Mouse (Mus musculus) urinary bladder, postnatal 10 days (tissue): ENCODE data around the gene Rad51b.

Source experiments
- DNase-seq: peaks from one replicate; pipeline ENCODE4 v3.0.0; 2022; ENCODE audit warnings: low spot score

The Rad51b gene

GRCm38 (mm10) chr12:79732355-79733115 is 435.5 kb downstream of the Rad51b start:
- DNase-seq = no peak

DNA sequence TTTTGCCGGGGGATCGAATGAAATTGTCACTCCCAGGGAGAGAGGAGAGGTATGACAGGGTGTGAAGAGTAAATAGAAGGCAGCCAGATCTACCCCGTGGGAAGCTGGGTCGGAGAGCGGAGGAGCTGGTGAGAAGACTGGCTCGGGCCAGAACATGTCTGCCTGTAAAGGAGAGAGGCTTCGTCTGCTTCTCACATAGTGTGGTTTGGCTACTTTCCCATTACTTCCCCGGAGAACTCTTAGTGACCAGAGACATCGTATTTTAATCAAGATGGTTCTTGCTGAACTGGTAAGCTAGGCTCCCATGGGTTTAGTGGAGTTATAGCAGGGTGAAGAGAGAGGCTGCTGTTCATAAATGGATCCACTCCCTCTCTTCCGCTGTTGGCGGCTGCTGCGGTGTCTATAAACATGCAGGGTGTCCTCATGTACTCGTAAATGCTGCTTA is 438.3 kb downstream of the Rad51b start:
- DNase-seq = no peak

DNA sequence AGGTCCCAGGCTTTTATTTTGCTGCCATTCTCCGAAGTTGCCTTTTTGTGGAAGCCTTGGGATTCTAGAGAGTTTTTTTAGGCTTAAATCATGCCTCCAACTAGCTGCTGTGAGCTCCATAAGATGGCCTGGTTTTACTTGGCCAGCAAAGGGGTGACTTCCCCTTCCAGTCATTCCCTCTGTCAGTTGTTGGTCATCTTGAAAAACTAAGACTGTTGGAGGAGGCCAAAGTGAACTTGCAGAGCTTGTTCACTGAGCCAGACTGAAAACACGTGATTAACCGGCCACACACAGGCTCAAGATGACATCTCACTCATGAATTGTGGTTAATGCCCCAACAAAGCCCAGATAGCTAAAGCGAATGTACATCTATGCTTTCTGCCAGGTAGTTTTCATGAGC is 438.8 kb downstream of the Rad51b start:
- no peak for DNase-seq

GRCm38 (mm10) chr12:79738700-79739099 is 441.6 kb downstream of the Rad51b start:
- DNase-seq = no peak

- no peak for DNase-seq
These were observed 443.0 kb downstream of the Rad51b start for GRCm38 (mm10) chr12:79739918-79740639.

DNA sequence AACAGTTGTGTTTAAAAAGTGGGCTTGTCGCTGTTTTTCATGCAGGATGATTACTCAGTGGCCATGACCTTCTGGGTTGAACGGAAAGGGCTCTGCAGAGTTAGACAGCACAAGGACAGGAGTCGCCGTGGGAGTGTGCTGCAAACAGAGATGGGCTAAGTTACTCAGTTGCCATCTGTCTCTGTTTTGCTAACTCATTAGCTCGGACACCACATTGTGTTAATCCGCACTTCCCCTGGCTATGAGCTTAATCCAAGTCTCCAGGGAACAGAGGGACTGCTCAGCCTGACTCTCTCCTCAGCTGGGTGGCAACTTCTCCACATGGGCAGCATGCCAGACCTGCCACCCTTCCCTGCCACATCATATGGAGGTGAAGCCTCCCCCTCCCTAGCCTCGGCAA is 445.1 kb downstream of the Rad51b start:
- no peak for DNase-seq

DNA sequence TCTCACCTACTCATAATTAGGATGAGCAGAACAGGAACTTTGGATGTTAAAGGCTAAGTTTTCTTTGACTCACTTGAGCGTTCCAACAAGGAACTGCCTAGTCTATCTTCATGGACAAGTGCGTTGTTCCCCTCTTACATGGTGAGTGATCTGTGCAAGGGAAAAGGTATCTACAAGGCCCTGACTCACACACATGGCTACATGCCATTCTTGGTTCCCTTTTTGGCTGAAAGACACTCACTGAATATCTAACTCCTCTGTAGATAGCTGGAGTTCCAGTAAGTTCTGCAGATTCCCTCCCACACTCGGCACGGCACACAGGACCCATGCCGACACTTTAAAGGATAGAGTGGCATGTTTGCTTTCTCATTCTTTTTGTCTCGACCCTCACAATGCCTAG is 447.0 kb downstream of the Rad51b start:
- no peak for DNase-seq

DNA sequence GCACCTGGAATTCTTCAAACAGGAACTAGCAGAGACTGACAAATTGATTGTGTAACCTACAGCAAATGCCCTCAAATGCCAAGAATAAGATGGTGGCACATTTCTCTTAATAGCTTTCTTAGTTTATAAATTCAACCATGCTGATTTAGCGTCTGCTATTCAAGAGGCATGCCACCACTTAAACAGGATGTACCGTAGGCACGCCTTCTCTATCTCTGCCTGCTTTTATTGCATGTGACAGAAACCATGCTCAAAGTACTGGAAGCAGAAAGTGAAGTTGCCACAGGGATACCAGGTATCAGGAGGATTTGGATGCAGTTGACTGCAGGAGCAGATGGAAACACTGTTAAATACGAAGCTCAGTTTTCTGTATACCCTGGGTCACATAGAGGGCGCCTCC is 448.1 kb downstream of the Rad51b start:
- no peak for DNase-seq

- no peak for DNase-seq
These were observed 448.9 kb downstream of the Rad51b start for GRCm38 (mm10) chr12:79745845-79746510.

DNA sequence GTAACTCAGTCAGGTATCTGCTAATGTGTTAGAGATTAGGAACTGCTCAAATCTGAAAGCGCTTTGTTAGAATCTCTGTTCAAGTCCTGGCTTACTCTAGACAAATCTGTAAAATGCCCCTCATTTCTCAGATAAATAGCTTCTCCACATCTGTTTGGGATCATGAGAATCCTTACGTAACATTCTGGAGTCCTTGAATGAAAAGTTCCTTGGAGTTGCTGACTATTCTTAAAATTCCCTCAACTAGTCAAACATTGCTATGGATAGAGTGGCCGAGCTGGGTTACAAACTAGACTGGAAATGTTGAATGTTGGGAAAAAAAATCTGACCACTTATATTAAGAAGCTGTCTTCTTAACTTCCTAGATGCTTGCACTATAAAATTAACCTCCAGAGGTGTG is 450.5 kb downstream of the Rad51b start:
- no peak for DNase-seq

- no peak for DNase-seq
These were observed 451.8 kb downstream of the Rad51b start for GRCm38 (mm10) chr12:79748862-79749261.

GRCm38 (mm10) chr12:79750253-79751125 is 453.4 kb downstream of the Rad51b start:
- no peak for DNase-seq

- DNase-seq = no peak
These were observed 454.7 kb downstream of the Rad51b start for GRCm38 (mm10) chr12:79751781-79752180.

- no peak for DNase-seq
These were observed 455.1 kb downstream of the Rad51b start for GRCm38 (mm10) chr12:79752189-79752588.

DNA sequence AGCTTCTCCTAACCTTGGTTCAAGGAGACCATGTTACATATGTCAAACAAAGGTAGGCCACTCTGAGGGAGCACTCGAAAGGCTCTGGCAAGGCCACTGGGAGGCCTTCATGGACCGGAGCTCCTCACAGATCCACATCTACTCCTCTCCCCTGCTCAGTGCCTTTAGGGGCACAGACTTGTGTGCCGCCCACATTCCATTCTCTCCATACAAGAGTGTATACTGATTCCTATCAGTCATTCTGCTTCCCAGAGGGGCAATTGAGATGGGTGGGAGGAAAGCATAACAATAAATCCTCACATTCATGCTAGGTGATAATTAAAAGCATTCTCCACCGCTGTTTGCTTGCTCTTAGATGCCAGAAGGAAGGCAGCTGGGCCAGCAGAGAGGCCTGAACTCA is 458.5 kb downstream of the Rad51b start:
- DNase-seq = no peak

DNA sequence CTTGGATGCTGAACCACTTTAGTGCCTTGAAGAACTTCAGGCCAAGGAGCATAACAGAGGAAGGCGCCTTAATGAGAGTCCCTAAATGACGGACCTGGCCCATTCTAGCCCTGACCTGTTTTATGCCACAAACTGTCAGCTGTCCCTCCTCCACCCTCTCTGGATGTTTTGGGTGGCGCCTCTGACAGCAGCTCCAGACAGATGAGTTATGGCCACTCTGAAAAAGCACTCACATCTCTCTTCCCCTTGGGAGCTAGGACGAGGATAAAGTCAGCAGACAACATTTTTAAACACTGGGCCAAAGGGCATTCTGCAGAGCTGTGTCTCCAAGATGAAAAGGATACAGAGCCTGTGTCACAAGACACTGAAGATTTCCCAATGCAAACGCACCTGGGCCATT is 459.3 kb downstream of the Rad51b start:
- no peak for DNase-seq

DNA sequence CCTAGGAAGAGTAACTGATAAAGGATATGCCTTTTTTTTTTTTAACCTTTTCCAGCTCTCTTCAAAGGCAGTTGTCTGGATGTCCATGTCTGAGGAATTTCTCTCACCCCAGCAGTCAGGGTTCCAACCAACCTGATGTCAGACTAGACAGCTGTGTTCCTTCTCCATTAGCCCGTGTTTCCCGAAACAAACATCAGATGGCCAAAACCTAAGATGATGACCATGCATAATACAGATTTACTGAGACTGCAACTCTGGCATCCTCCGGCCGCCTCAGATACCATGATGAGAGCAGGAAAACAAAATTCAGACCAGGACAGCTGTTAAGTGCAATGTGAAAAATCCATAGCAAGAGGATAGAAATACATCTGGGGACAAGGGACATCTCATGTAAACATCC is 460.7 kb downstream of the Rad51b start:
- no peak for DNase-seq

DNA sequence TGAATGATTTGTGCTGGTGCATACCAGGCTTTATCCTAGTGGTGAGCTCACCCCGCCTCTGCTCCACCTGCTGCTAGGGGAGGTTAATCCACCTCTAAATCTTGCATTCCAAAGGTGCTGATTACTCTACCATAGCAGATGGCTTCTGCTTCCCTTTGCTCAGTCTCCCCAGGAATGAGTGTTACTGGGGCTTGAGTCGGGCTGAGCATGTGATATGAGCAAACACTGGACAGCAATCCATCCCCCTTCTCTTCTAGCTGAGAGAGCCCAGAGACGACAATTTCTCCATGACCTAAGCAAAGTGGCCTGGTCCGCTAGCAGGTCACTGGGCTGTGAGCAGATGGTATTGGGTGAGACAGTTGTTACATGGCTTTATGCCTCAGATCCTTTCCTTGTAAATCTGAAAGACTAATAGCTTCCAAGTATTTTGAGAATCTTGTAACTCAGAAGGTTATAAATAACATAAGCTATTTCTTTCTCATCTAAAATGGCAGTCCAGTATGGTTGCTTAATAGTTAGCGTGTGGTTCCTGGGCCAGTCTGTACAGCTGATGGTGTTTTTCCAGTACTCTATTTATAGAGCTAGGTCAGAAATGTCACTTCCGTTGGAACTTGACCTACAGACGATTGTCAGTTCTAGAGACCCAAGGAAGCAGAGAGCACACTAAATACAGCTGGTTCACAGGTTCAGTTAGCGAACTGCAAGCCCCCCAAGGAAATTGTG is 462.3 kb downstream of the Rad51b start:
- no peak for DNase-seq

- no peak for DNase-seq
These were observed 464.1 kb downstream of the Rad51b start for GRCm38 (mm10) chr12:79761217-79761616.

GRCm38 (mm10) chr12:79762087-79762486 is 465.0 kb downstream of the Rad51b start:
- DNase-seq = no peak

DNA sequence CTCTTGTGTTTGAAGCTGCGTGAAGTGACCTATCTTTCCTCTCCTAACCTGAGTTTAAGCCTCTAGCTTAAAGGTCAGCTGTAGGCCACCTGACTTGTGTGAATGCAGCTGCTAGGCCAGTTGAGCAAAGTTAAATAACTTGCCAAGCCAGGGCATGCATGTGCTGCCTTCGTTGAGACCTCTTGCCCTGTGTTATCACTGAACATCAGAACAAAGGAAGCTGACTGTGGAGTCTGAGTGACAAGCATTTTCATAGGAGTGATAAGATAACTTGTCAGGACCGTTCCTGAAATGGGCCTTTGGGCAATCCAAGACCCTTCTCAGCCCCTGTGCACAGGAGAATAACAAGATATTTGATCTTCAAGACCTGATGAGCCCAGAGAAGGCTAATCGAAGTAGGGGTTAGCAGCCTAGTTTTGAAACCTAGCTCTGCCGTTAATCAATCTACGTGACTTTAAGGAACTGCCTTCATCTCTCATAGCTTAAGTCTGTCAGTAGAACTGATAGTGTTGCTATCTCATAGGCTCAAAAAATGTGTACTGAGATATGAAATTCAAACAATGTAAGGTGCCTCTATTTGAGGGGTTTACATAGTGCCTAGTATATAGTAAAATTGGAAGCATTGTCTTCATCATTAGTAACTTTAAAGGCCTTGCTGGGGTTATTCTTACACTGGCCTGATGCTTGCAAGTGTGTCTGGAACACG is 465.6 kb downstream of the Rad51b start:
- DNase-seq = no peak
